Mouse (Mus musculus): Measurements from ENCODE around the gene Atg2a.
A peak's percentile ranks its signal among the peaks of the same experiment; 100 is the strongest.

The Atg2a gene

GRCm38 (mm10) chr19:6241274-6242107 is at the start of gene Atg2a:
TSS of gene Atg2a (plus strand) at chr19:6241668.
- peak; percentile 98 for DNase-seq

DNA sequence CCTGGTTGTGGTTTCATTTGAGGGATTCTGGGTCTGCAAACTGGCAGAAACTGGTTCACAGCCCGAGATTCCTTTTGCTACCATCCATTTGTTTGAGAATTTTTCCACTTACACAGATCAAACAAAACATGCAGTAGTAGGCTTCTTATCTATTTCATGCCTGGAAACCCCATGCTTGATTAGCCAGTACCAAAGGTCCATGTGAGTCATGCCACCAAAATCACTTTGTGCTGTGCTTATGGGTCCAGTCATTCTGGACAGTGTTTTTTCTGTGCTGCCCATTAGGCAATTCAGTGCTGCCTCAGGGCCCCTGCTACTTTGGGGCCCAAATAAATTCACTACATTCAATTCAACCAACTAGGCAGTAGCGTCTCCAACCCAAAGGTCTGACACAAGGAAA is 37.2 kb upstream of the Atg2a start:
- no peak for DNase-seq

- DNase-seq = no peak
These were observed 34.8 kb upstream of the Atg2a start for GRCm38 (mm10) chr19:6206716-6207115.

DNA sequence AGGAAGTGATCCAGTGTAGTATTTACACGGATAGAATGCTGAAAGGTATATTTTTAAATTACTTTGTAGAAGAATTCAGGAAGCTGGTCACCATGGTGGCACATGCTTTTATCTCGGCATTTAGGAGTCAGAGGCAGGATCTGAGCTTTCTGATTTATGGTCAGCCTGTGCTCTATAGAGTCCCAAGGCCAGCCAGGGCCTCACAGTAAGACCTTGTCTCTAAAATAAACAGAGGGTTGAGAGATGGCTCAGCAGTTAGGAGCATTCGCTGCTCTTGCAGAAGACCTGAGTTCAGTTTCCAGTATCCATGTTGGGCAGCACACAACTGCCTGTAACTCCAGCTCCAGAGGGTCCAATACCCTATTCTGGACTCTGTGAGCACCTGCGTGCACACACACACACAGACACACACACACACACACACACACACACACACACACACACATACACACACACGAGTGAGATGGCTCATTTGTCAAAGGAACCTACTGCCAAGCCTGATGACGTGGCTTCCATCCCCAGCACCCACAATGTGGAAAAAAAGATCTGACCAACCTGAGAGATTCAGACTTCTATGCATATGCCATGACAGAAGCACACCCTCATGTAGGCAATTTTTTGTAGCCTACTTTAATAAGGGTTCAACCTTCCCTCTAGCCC is 25.3 kb upstream of the Atg2a start:
- no peak for DNase-seq

DNA sequence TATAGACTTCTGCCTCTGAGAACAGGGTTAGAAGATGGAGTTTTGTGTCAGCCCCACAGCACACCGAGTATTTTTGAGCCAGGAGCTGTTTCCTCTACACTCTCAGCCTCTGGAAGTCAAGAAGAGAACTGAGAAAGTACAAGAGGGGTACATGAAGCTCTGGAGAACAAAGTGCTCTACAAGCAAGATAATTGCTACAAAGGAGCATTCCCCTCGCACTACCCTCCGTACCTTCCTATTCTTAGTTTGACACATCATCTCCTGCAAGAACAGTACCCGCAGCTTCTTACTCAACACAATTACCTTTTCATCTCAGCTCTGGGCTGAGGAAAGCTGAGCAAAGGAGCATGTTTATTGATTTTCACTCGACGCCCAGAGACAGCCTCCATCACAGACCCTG is 22.9 kb upstream of the Atg2a start:
- no peak for DNase-seq

GRCm38 (mm10) chr19:6226135-6226534 is 15.3 kb upstream of the Atg2a start, which contains the start of gene Gpha2:
TSS of gene Gpha2 (plus strand) at chr19:6226380.
- no peak for DNase-seq

GRCm38 (mm10) chr19:6226763-6227162 is 14.7 kb upstream of the Atg2a start:
- DNase-seq = no peak

- no peak for DNase-seq
These were observed 13.6 kb upstream of the Atg2a start for GRCm38 (mm10) chr19:6227864-6228263.

DNA sequence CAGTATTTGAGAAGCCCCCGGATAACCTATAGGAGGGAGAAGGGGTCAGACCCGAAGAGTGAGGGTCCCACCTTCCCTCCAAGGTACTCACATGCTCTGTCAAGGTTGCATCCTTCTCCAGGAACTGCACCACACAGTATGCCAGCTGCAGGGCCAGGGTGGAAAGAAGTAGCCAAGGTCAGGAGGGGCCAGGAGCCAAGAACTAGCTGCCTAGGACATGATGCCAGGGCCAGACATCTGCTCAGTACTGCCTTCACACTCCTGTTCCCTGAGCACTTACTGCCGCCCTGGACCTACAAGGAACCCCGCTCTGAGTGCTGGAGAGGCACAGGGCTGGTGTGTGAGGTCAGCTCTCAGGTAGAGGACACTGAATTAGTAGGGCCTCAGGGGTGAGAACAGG is 11.1 kb upstream of the Atg2a start:
- DNase-seq = no peak

GRCm38 (mm10) chr19:6231036-6231435 is 10.4 kb upstream of the Atg2a start:
- no peak for DNase-seq

- DNase-seq = no peak
These were observed 7.8 kb upstream of the Atg2a start for GRCm38 (mm10) chr19:6233647-6234046.

- no peak for DNase-seq
These were observed 7.0 kb upstream of the Atg2a start for GRCm38 (mm10) chr19:6234337-6235083.

DNA sequence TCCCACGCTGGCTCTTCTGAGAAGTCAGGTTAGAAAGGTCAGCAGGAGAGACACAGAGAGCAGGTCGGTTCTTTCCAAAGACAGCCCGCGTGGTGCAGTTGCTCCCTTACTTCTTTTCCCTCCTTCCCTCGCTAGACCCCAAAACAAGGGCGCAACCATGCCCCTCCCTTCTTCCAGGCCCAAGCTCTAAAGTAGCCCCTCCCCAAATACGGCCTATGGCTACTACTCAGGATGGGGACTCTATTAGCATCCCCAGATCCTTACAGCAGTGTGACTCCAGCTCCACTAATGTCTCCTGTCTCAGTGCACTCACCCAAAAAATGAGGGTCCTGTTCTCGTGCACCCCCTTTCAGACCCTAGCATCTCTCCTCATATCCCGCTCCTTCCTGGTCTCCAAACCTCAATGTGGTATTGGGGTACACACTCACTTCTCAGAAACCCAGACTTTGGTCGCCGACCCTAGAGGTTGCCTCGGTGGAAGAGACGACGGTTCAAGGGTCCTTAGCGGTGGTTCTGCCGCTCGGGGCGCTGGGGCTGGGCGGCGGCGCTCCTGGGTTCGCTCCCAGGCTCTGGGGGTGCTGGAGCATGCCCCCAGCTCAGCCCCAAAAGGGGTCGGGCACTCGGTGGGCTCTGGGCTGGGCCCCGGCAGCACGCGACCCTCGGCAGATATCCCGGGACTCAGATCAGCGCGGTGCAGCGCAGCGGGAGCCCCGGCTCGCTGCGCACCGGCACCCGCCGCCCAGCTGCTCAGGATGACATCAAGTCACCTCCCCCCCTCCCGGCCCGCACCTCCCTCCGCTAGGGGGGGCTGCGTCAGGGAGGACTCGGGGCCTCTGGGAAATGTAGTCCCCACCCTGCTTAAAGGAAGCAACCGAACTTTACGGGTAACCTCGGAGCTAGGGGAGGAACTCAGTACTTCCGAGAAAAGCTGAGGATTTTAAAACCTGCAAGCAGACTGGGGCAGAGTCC is 6.1 kb upstream of the Atg2a start, which contains the start of gene Ppp2r5b:
Gene Ppp2r5b, minus strand, starts transcription at position 789 of the 969 bp plus-strand sequence.
- peak; percentile 94 for DNase-seq

GRCm38 (mm10) chr19:6236053-6236441 is 5.4 kb upstream of the Atg2a start:
- DNase-seq = peak; percentile 94

DNA sequence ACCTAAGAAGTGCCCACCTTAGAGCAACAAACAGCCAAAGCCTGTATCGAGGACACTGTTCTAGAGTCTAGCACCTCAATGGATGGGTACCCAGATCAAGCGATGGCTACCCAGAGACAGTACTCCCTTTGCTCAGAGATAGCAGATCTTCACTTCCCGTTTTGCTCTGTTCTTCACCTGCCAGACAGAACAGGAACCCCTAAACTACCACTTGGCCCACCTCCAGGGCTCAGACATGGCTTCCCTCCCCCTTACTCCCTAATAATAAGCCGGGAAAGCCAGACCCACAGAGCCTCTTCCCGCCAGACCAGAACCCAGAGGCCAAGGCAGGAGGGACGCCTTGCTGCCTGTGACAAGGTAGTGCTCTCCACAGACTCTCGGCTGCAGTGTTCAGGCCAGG is 4.6 kb upstream of the Atg2a start:
- no peak for DNase-seq

- DNase-seq = no peak
These were observed 2.7 kb upstream of the Atg2a start for GRCm38 (mm10) chr19:6238740-6239139.

- DNase-seq = no peak
These were observed 1.3 kb upstream of the Atg2a start for GRCm38 (mm10) chr19:6240136-6240535.

GRCm38 (mm10) chr19:6240725-6241124 is 743 bp upstream of the Atg2a start:
- DNase-seq = no peak

DNA sequence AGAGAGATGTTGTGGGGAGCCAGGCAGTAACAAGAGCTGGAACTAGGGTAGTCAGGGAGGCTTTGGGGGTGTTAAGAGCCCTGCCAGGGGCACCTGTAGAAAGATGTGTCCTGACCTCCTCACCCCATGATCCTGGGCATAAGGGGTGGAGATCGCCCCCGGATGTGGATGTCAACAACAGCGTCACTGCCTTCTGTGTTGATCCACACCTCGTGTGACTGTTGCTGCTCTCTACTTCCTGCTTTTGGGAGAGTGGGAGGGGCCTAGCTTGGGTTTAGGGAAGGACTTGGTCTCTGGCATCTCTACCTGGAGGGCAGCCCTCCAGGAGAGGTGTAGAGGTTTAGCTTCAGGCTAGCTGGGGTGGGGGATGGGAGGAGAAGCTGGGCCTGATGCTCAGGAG is 813 bp downstream of the Atg2a start:
- no peak for DNase-seq

GRCm38 (mm10) chr19:6243226-6243625 is 1.8 kb downstream of the Atg2a start:
- no peak for DNase-seq

DNA sequence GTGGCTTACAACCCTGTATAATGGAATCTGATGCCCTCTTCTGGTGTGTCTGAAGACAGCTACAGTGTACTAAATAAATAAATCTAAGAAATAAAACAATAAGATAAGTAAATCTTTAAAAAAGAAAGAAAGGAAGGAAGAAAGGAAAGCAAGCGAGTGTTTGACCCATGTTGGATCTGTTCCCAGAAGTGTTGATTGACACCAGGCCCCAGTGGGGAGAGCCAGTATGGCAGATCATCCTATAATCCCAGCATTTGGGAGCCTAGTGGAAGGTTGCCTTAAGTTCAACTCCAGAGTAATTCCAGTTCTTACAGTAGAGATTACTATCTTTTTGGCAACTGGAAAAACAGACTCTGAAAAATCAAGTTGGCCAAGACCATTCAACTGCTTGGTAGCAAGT is 4.3 kb downstream of the Atg2a start:
- no peak for DNase-seq

All from right cerebral cortex, adult 18-20 months (tissue).